Mouse (Mus musculus) limb, embryonic 14.5 days (tissue): ENCODE data around the gene Emd. TPM values are rescaled to one million over a fixed set of nuclear protein-coding genes. Genes with fewer than 3 reads are reported as not detected.

Source experiments
- ATAC-seq: fragments of 200-750 bp; cut with Nextera tagmentation; 2 replicates; pipeline ENCODE4 v1.8.0; 2017; ENCODE audit warnings: low read depth, moderate number of reproducible peaks, moderate TSS enrichment; ENCODE audit not compliant: low FRiP score
- DNase-seq: peaks from one replicate; pipeline ENCODE4 v3.0.0-alpha.2; 2015; ENCODE audit warnings: low spot score
- H3K27ac ChIP-seq: fragments of 300-500 bp; sonication (generic); replicated peaks from 2 replicates; pipeline ENCODE4 v1.5.1; 2014; ENCODE audit warnings: low read depth, mild to moderate bottlenecking, low read length, moderate library complexity, mixed read lengths
- H3K27me3 ChIP-seq: fragments of 300-500 bp; sonication (generic); 2 replicates; pipeline ENCODE4 v1.6.1; 2014; ENCODE audit warnings: low read length, mixed read lengths; ENCODE audit not compliant: control insufficient read depth, insufficient read depth
- H3K36me3 ChIP-seq: fragments of 300-500 bp; sonication (generic); 2 replicates; pipeline ENCODE4 v1.6.1; 2014; ENCODE audit warnings: mild to moderate bottlenecking, low read length, moderate library complexity, mixed read lengths; ENCODE audit not compliant: control insufficient read depth, insufficient read depth
- H3K4me1 ChIP-seq: fragments of 300-500 bp; sonication (generic); 2 replicates; pipeline ENCODE4 v1.6.1; 2014; ENCODE audit warnings: antibody characterized with exemption, low read length, mixed read lengths; ENCODE audit not compliant: control insufficient read depth, insufficient read depth
- H3K4me2 ChIP-seq: fragments of 300-500 bp; sonication (generic); replicated peaks from 2 replicates; pipeline ENCODE4 v1.6.1; 2014; ENCODE audit warnings: low read depth, mild to moderate bottlenecking, low read length, moderate library complexity; ENCODE audit not compliant: severe bottlenecking
- H3K4me3 ChIP-seq: fragments of 300-500 bp; sonication (generic); replicated peaks from 2 replicates; pipeline ENCODE4 v1.5.1; 2014; ENCODE audit warnings: low read length
- H3K9ac ChIP-seq: fragments of 300-500 bp; sonication (generic); 2 replicates; pipeline ENCODE4 v1.6.1; 2014; ENCODE audit warnings: mild to moderate bottlenecking, low read depth, low read length, moderate library complexity; ENCODE audit not compliant: severe bottlenecking
- H3K9me3 ChIP-seq: fragments of 300-500 bp; sonication (generic); 2 replicates; pipeline ENCODE4 v1.6.1; 2016; ENCODE audit warnings: low read length; ENCODE audit not compliant: control insufficient read depth
- POLR2A ChIP-seq: fragments of 200-500 bp; IDR thresholded peaks from 2 replicates; pipeline ENCODE4 v1.8.0; 2012; ENCODE audit warnings: inconsistent platforms, mild to moderate bottlenecking, moderate library complexity, borderline replicate concordance; ENCODE audit not compliant: insufficient read depth, insufficient read length; ENCODE audit errors: extremely low read depth
- WGBS: fragments of 180-500 bp; shearing (Covaris S2); extraction: QIAGEN DNeasy Blood & Tissue Kit; methylation state at CpG from one replicate; pipeline ENCODE4 v1.1.7; 2014; 5-methylcytosine and 5-hydroxymethylcytosine counted together
- microRNA-seq: library from miRNA; unstranded; fragments of <30 nt; microRNA quantifications from one replicate; pipeline ENCODE4, GENCODE M21; 2016
- polyA plus RNA-seq, 2 experiments: library from polyadenylated mRNA; depleted of rRNA in 1 of 2; stranded (reverse) in 1 of 2; unstranded in 1 of 2; fragments of >200 nt; fragmentation: Nextera tagmentation in 1 of 2; extraction: Ambion mirVana in 1 of 2; gene quantifications; 2 replicates each; pipeline versions ENCODE4 v1.2.1 to v1.2.3; 2012 to 2014

The Emd gene
- polyA plus RNA-seq, 2 experiments: 28.0 to 107 TPM

DNA sequence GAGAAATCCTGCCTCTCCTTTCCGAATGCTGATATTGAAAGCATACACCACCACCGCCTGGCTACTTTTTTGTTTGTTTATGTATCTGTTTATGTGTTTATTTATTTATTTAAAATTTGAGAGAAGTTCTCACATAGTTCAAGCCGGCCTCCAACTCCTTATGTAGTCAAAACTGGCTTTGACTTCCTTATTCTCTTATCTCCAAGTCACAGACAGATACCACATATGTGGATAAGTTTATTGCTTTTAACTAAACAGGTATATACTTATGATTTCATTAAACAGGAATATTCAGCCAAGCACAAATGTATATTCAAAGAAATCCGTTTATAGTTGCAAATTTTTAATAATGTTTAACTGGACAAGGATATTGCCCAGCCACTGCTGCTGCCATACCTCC lies 38.9 kb downstream of the Emd start:
- no peak overlapping the region for H3K4me3 ChIP-seq
- H3K27ac ChIP-seq: no peak overlapping the region
- no peak overlapping the region for H3K9ac ChIP-seq
- H3K27me3 ChIP-seq: no peaks in the 10 kb centered on the region
- DNase-seq (no peak), ATAC-seq (no peak)
- H3K4me1 ChIP-seq: no peaks in the 10 kb centered on the region; the same call in 1 of the 2 replicates
- H3K4me2 ChIP-seq: no peak overlapping the region
- no peak for TF ChIP-seq POLR2A
- 74% methylated on average over 4 of the region's 4 CpGs for WGBS
- H3K36me3 ChIP-seq: peaks cover 2% of the 10 kb centered on the region; the same call in 1 of the 2 replicates
- no peaks in the 10 kb centered on the region for H3K9me3 ChIP-seq

DNA sequence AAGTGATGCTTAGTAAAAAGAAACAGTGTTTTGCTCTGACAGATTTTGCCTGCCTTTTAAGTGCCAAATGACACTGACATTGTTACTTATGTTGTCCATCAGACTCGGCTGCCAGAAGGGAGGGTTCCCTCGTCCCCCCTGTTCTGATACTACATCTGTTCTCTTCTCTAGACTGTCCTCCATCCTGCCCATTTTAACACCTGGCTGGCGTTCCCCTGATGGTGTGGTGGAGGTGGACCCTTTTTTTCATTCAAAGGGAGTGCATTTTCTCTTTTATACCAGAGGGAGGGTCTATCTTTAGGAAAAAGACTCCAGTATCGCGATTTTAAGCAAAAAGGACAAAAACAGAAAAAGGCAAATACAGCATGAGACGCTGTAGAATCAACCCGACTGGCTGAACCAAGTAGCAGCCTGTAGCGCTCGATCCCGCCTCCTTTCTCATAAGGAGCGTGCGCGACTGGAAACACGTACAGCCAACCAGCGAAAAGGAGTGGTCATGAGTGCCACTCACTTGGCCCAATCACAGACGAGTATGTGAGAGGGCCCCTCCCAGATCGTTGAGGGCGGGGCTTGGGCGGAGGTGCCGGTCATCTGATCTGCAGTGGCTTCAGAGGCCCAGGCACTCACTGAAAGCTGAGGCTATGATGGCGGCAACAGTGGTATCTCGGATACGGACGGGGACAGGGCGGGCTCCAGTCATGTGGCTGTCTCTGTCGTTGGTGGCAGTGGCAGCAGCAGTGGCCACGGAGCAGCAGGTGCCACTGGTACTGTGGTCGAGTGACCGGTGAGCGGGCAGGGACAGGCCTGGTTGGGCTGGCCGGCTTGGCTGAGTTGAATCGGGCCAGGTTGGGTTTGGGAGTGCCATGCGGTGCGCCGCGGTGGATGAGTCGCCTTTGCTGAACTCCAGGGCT lies 42.3 kb downstream of the Emd start, which contains the start of gene Atp6ap1:
TSS of gene Atp6ap1 (plus strand) at position 560 of the 911 bp plus-strand sequence.
- H3K27ac ChIP-seq: 0 out of 2 replicates have a peak within 1 kb of the TSS, but pooled peaks have one; percentile 55
- 19% methylated on average over 36 of the region's 37 CpGs for WGBS
- H3K4me2 ChIP-seq: peak within 1 kb of the TSS; percentile 59

DNA sequence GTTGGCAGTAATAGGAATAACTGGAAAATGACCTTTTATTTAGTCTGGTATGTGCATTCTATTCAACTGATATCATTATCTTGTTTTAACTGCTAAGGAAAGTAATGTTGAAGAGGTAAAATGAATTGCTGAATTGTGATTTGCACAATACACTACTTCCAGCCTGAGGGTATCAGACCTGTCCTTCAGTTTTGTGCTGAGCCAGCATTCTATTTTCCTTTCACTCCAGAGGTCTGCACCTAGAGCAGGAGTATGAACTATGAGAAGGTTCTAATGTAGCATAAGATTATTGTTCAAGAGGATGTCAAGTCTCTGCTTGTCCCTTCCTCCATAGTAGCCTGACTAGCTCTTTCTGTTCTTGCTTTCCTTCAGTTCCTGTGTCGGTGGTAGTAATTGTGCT lies 43.9 kb downstream of the Emd start:
- no peak for ATAC-seq
- no peak for TF ChIP-seq POLR2A
- H3K9me3 ChIP-seq: no peaks in the 10 kb centered on the region

More for the DNA sequence above, 42.3 kb downstream of the Emd start, which contains the start of gene Atp6ap1:
- Histone ChIP-seq H3K4me1 (no peaks in the 10 kb centered on the region; the same call in 1 of the 2 replicates), H3K9ac (peak within 1 kb of the TSS; percentile 74), H3K36me3 (peaks cover 8% of the 10 kb centered on the region), H3K27me3 (no peaks in the 10 kb centered on the region), H3K4me3 (peak within 1 kb of the TSS; percentile 59), H3K9me3 (no peaks in the 10 kb centered on the region)
- peak; percentile 94 for DNase-seq
- peak; percentile 99 for ATAC-seq
- no peak for TF ChIP-seq POLR2A

DNA sequence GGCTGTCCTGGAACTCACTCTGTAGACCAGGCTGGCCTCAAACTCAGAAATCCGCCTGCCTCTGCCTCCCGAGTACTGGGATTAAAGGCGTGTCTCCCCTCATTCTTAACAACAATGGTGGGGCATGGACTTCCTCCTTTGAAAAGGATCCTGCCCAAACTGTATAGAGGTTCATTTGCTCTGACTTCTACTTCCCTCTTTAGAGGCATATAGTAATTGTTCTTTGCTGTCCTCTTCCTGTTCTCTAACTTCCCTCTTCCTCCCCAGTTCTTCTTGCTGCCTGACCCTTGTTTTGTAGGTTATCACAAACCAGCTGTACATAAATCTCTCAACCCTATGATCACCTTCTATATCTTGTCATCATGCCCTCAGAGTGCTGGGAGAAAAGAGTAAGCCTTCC lies 45.2 kb downstream of the Emd start:
- TF ChIP-seq POLR2A: no peak
- H3K27me3 ChIP-seq: no peaks in the 10 kb centered on the region
- no peak overlapping the region for H3K4me2 ChIP-seq
- WGBS: 79% methylated on average over 3 of the region's 3 CpGs
- no peak overlapping the region for H3K27ac ChIP-seq
- H3K9me3 ChIP-seq: no peaks in the 10 kb centered on the region
- no peak overlapping the region for H3K4me3 ChIP-seq
- H3K36me3 ChIP-seq: peaks cover 19% of the 10 kb centered on the region
- ATAC-seq (no peak), DNase-seq (no peak)
- H3K9ac ChIP-seq: no peak overlapping the region
- H3K4me1 ChIP-seq: no peaks in the 10 kb centered on the region; the same call in 1 of the 2 replicates

More for the DNA sequence above, 43.9 kb downstream of the Emd start:
- Histone ChIP-seq H3K27me3 (no peaks in the 10 kb centered on the region), H3K9ac (no peak overlapping the region), H3K27ac (no peak overlapping the region), H3K36me3 (peaks cover 18% of the 10 kb centered on the region), H3K4me1 (no peaks in the 10 kb centered on the region; the same call in 1 of the 2 replicates), H3K4me3 (no peak overlapping the region), H3K4me2 (no peak overlapping the region)
- DNase-seq: no peak
- WGBS: 80% methylated on average over 1 of the region's 1 CpGs

DNA sequence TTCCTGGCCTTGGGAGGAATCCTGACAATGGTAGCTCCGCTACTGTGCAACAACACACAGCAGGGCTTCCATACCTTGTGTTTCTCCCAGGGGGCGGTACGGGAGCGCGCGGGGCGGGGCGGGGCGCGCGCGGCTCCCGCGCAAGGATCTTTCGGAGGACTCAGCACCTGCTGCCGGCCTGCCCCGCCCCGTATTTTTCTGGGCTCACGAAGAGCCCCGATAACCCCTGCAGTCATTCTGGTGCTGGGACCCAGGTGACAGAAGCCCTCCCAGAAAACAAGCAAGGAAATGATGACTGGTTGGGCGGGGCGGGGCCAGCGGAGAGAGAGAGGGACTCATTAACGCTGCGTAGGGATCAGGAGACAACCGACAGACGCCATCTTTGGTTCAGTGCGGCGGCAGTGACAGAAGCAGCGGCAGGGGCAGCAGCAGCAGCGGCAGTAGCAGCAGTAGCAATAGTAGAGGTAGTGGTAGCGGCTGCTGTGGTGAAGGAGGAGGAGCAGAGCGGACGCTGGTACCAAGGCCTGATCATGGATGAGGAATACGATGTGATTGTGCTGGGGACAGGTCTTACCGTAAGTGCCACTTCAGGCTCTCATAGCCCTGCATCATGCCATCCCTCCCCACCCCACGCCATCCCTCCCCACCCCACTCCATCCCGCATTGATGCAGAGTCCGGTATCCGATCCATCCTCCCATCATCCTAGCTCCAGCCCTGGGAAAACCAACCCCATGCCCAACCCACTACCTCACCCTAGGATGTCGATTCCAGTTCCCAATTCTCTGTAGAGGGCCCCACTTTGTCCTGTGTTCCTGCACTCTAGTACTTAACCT lies 50.6 kb downstream of the Emd start, which contains the start of gene Gdi1:
TSS of gene Gdi1 (plus strand) at position 132 of the 834 bp plus-strand sequence.
- 19% methylated on average over 38 of the region's 41 CpGs for WGBS

More for the DNA sequence above, 50.6 kb downstream of the Emd start, which contains the start of gene Gdi1:
- H3K4me3 ChIP-seq: peak within 1 kb of the TSS; percentile 54
- H3K27ac ChIP-seq: peak within 1 kb of the TSS; percentile 87
- peak within 1 kb of the TSS; percentile 58 for H3K4me2 ChIP-seq
- ATAC-seq (peak; percentile 89), DNase-seq (peak; percentile 60)
- peak; percentile 55; the same call in 1 of the 2 replicates for TF ChIP-seq POLR2A
- H3K9me3 ChIP-seq: no peaks in the 10 kb centered on the region
- H3K9ac ChIP-seq: peak within 1 kb of the TSS; percentile 66
- H3K27me3 ChIP-seq: no peaks in the 10 kb centered on the region
- no peaks in the 10 kb centered on the region; the same call in 1 of the 2 replicates for H3K4me1 ChIP-seq
- peaks cover 49% of the 10 kb centered on the region for H3K36me3 ChIP-seq

Small RNA genes lying within 50 kb of the gene (microRNA-seq; reads per million reads assigned to microRNA genes)
- gene Mir7091: not detected

Other genes with a start within 250 kb of the Emd start
- 86.0 and 123 TPM in 2 replicates for gene Irak1, start 230.8 kb upstream of the Emd start, polyA plus RNA-seq (2012; rRNA removed)
- 49.6 and 52.6 TPM in 2 replicates for gene Irak1, start 230.8 kb upstream of the Emd start, polyA plus RNA-seq (2014; fragmentation: Nextera tagmentation; extraction: Ambion mirVana)
- gene Opn1mw, start 127.2 kb upstream of the Emd start, polyA plus RNA-seq (2012; rRNA removed): not detected in 2 replicates
- gene Opn1mw, start 127.2 kb upstream of the Emd start, polyA plus RNA-seq (2014; fragmentation: Nextera tagmentation; extraction: Ambion mirVana): not detected in 2 replicates
- 12.3 and 13.0 TPM in 2 replicates for gene Mecp2, start 119.3 kb upstream of the Emd start, polyA plus RNA-seq (2012; rRNA removed)
- 9.0 and 11.1 TPM in 2 replicates for gene Mecp2, start 119.3 kb upstream of the Emd start, polyA plus RNA-seq (2014; fragmentation: Nextera tagmentation; extraction: Ambion mirVana)
- gene Tex28, start 86.8 kb upstream of the Emd start, polyA plus RNA-seq (2012; rRNA removed): not detected in 2 replicates
- not detected in 2 replicates for gene Tex28, start 86.8 kb upstream of the Emd start, polyA plus RNA-seq (2014; fragmentation: Nextera tagmentation; extraction: Ambion mirVana)
- 0.03 and 0.04 TPM in 2 replicates for gene Tktl1, start 77.4 kb upstream of the Emd start, polyA plus RNA-seq (2012; rRNA removed)
- not detected in 2 replicates for gene Tktl1, start 77.4 kb upstream of the Emd start, polyA plus RNA-seq (2014; fragmentation: Nextera tagmentation; extraction: Ambion mirVana)
- 573 and 611 TPM in 2 replicates for gene Flna, start 4.9 kb upstream of the Emd start, polyA plus RNA-seq (2012; rRNA removed)
- gene Flna, start 4.9 kb upstream of the Emd start, polyA plus RNA-seq (2014; fragmentation: Nextera tagmentation; extraction: Ambion mirVana): 335 and 363 TPM in 2 replicates
- gene Rpl10, start 16.1 kb downstream of the Emd start, polyA plus RNA-seq (2012; rRNA removed): 2,306 and 2,672 TPM in 2 replicates
- 939 and 993 TPM in 2 replicates for gene Rpl10, start 16.1 kb downstream of the Emd start, polyA plus RNA-seq (2014; fragmentation: Nextera tagmentation; extraction: Ambion mirVana)
- gene Taz, start 27.2 kb downstream of the Emd start, polyA plus RNA-seq (2012; rRNA removed): 99.7 and 116 TPM in 2 replicates
- 64.0 and 70.6 TPM in 2 replicates for gene Taz, start 27.2 kb downstream of the Emd start, polyA plus RNA-seq (2014; fragmentation: Nextera tagmentation; extraction: Ambion mirVana)
- 20.2 and 24.3 TPM in 2 replicates for gene Dnase1l1, start 27.6 kb downstream of the Emd start, polyA plus RNA-seq (2012; rRNA removed)
- gene Dnase1l1, start 27.6 kb downstream of the Emd start, polyA plus RNA-seq (2014; fragmentation: Nextera tagmentation; extraction: Ambion mirVana): 12.8 and 14.4 TPM in 2 replicates
- 224 and 272 TPM in 2 replicates for gene Atp6ap1, start 42.4 kb downstream of the Emd start, polyA plus RNA-seq (2012; rRNA removed)
- gene Atp6ap1, start 42.4 kb downstream of the Emd start, polyA plus RNA-seq (2014; fragmentation: Nextera tagmentation; extraction: Ambion mirVana): 124 and 128 TPM in 2 replicates
- 567 and 604 TPM in 2 replicates for gene Gdi1, start 50.3 kb downstream of the Emd start, polyA plus RNA-seq (2012; rRNA removed)
- 147 and 183 TPM in 2 replicates for gene Gdi1, start 50.3 kb downstream of the Emd start, polyA plus RNA-seq (2014; fragmentation: Nextera tagmentation; extraction: Ambion mirVana)
- gene Fam50a, start 58.3 kb downstream of the Emd start, polyA plus RNA-seq (2012; rRNA removed): 31.5 and 49.7 TPM in 2 replicates
- gene Fam50a, start 58.3 kb downstream of the Emd start, polyA plus RNA-seq (2014; fragmentation: Nextera tagmentation; extraction: Ambion mirVana): 53.5 and 53.7 TPM in 2 replicates
- gene Plxna3, start 74.4 kb downstream of the Emd start, polyA plus RNA-seq (2012; rRNA removed): 117 and 152 TPM in 2 replicates
- 21.4 and 21.8 TPM in 2 replicates for gene Plxna3, start 74.4 kb downstream of the Emd start, polyA plus RNA-seq (2014; fragmentation: Nextera tagmentation; extraction: Ambion mirVana)
- gene Lage3, start 98.9 kb downstream of the Emd start, polyA plus RNA-seq (2012; rRNA removed): 104 and 119 TPM in 2 replicates
- gene Lage3, start 98.9 kb downstream of the Emd start, polyA plus RNA-seq (2014; fragmentation: Nextera tagmentation; extraction: Ambion mirVana): 105 and 106 TPM in 2 replicates
- gene Ubl4a, start 118.5 kb downstream of the Emd start, polyA plus RNA-seq (2012; rRNA removed): 58.5 and 60.7 TPM in 2 replicates
- gene Ubl4a, start 118.5 kb downstream of the Emd start, polyA plus RNA-seq (2014; fragmentation: Nextera tagmentation; extraction: Ambion mirVana): 77.1 and 79.6 TPM in 2 replicates
- 16.0 and 21.0 TPM in 2 replicates for gene Slc10a3, start 118.7 kb downstream of the Emd start, polyA plus RNA-seq (2012; rRNA removed)
- 20.2 and 24.4 TPM in 2 replicates for gene Slc10a3, start 118.7 kb downstream of the Emd start, polyA plus RNA-seq (2014; fragmentation: Nextera tagmentation; extraction: Ambion mirVana)
- 50.6 and 60.3 TPM in 2 replicates for gene Fam3a, start 138.6 kb downstream of the Emd start, polyA plus RNA-seq (2012; rRNA removed)
- 39.3 and 41.8 TPM in 2 replicates for gene Fam3a, start 138.6 kb downstream of the Emd start, polyA plus RNA-seq (2014; fragmentation: Nextera tagmentation; extraction: Ambion mirVana)
- 13.7 and 17.4 TPM in 2 replicates for gene Ikbkg, start 138.6 kb downstream of the Emd start, polyA plus RNA-seq (2012; rRNA removed)
- gene Ikbkg, start 138.6 kb downstream of the Emd start, polyA plus RNA-seq (2014; fragmentation: Nextera tagmentation; extraction: Ambion mirVana): 23.9 and 25.6 TPM in 2 replicates
- gene G6pdx, start 174.5 kb downstream of the Emd start, polyA plus RNA-seq (2012; rRNA removed): 35.2 and 35.4 TPM in 2 replicates
- 48.3 and 51.8 TPM in 2 replicates for gene G6pdx, start 174.5 kb downstream of the Emd start, polyA plus RNA-seq (2014; fragmentation: Nextera tagmentation; extraction: Ambion mirVana)
- gene Gm6880, start 226.7 kb downstream of the Emd start, polyA plus RNA-seq (2012; rRNA removed): 1.1 and 2.8 TPM in 2 replicates
- gene Gm6880, start 226.7 kb downstream of the Emd start, polyA plus RNA-seq (2014; fragmentation: Nextera tagmentation; extraction: Ambion mirVana): 1.4 and 2.7 TPM in 2 replicates